Mouse (Mus musculus) hindbrain, embryonic 11.5 days (tissue): ENCODE data around the gene Hcls1. TPM values are rescaled to one million over a fixed set of nuclear protein-coding genes. Genes with fewer than 3 reads are reported as not detected.

ENCODE experiments used
- ATAC-seq: fragments of 200-750 bp; cut with Nextera tagmentation; 2 replicates; pipeline ENCODE4 v1.8.0; 2017; ENCODE audit warnings: mild to moderate bottlenecking, moderate TSS enrichment, moderate library complexity; ENCODE audit not compliant: low FRiP score
- DNase-seq: peaks from one replicate; pipeline ENCODE4 v3.0.0-alpha.2; 2015; ENCODE audit warnings: low spot score
- H3K27ac ChIP-seq: fragments of 300-500 bp; sonication (generic); 2 replicates; pipeline ENCODE4 v1.5.1; 2014; ENCODE audit warnings: mild to moderate bottlenecking, low read depth, low read length
- H3K27me3 ChIP-seq: fragments of 300-500 bp; sonication (generic); 2 replicates; pipeline ENCODE4 v1.6.1; 2014; ENCODE audit warnings: mild to moderate bottlenecking, low read length, moderate library complexity, mixed read lengths; ENCODE audit not compliant: control insufficient read depth, insufficient read depth
- H3K36me3 ChIP-seq: fragments of 300-500 bp; sonication (generic); 2 replicates; pipeline ENCODE4 v1.6.1; 2014; ENCODE audit warnings: mild to moderate bottlenecking, low read length, moderate library complexity, mixed read lengths; ENCODE audit not compliant: control insufficient read depth, insufficient read depth
- H3K4me1 ChIP-seq: fragments of 300-500 bp; sonication (generic); replicated peaks from 2 replicates; pipeline ENCODE4 v1.6.1; 2014; ENCODE audit warnings: low read length, mixed read lengths; ENCODE audit not compliant: control insufficient read depth, insufficient read depth
- H3K4me2 ChIP-seq: fragments of 300-500 bp; sonication (generic); replicated peaks from 2 replicates; pipeline ENCODE4 v1.6.1; 2014; ENCODE audit warnings: mild to moderate bottlenecking, low read depth, low read length
- H3K4me3 ChIP-seq: fragments of 300-500 bp; sonication (generic); 2 replicates; pipeline ENCODE4 v1.5.1; 2014; ENCODE audit warnings: low read depth, low read length
- H3K9ac ChIP-seq: fragments of 300-500 bp; sonication (generic); 2 replicates; pipeline ENCODE4 v1.6.1; 2014; ENCODE audit warnings: low read depth, low read length
- H3K9me3 ChIP-seq: fragments of 300-500 bp; sonication (generic); 2 replicates; pipeline ENCODE4 v1.6.1; 2016; ENCODE audit warnings: low read length; ENCODE audit not compliant: control insufficient read depth
- WGBS: fragments of 180-500 bp; shearing (Covaris S2); extraction: QIAGEN DNeasy Blood & Tissue Kit; methylation state at CpG from one replicate; pipeline ENCODE4 v1.1.7; 2014; 5-methylcytosine and 5-hydroxymethylcytosine counted together
- polyA plus RNA-seq: library from polyadenylated mRNA; unstranded; fragments of >200 nt; fragmentation: Nextera tagmentation; extraction: Ambion mirVana; gene quantifications from 2 replicates; pipeline ENCODE4 v1.2.1, GENCODE M21; 2014

Hcls1 gene
- polyA plus RNA-seq, 1 experiment from 2014 or later, result 0.79 TPM

DNA sequence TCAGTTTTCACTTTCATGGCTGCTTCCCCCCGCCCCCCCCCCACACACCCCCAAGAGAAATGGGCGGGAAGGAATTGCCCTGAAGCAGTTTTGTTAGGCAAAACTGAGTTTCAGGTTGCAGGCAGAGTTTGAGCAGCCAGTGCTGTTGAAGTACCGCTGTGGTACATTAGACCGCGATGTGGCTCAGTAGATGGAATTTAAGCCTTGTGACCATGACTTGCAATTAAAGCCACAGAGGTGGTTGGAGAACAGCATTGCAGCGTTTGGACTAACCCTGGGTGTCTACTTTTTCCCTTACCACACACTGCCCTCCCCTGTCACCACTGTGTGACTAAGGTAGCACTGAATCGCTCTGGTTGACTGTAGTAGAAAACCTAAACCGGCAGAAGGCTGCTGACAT, 54.7 kb downstream of the Hcls1 start:
- DNase-seq, result no peak
- no peaks in the 10 kb centered on the region for H3K4me1 ChIP-seq
- 76% methylated on average over 8 of the region's 8 CpGs for WGBS

DNA sequence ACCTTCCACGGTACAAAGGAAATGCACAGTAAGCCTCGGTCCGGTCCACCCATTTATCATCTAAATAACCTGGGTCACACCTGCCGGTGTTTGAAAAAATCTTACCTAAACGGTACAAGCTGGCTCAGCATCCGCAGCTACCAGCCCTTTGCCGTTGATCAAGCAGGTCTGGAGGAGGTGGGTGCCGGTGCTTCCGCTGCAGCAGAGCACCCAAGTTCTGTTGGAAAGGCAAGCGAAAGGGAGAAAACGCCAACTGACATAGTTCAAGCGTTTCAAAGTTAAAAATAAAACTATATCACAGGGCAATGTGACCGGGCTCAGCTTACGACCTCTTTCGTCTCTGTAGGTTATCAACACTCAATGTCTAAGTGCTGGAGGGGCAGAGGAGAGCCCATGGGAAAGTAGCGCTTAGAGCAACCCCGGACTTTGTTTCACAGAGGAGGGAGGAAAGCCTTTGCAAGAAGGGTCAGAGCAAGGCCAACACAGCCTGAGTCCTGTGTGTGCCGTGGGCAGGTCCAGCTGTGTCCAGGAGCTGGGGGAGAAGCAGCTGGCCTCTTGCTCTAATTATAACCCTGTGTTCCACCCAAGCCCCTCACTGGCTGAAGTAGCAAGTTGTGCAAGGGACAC, 55.3 kb downstream of the Hcls1 start, which contains the start of gene Fbxo40:
Gene Fbxo40 (minus strand): TSS at position 469 of the 627 bp plus-strand sequence.
- Histone ChIP-seq H3K9me3 (no peaks in the 10 kb centered on the region), H3K36me3 (no peaks in the 10 kb centered on the region), H3K4me1 (no peaks in the 10 kb centered on the region), H3K27me3 (no peaks in the 10 kb centered on the region), H3K4me2 (no peak within 1 kb of the TSS), H3K27ac (no peak within 1 kb of the TSS), H3K4me3 (no peak within 1 kb of the TSS), H3K9ac (no peak within 1 kb of the TSS)
- WGBS, result 77% methylated on average over 18 of the region's 18 CpGs
- DNase-seq (no peak), ATAC-seq (no peak)

More for the DNA sequence above, 54.7 kb downstream of the Hcls1 start:
- no peak overlapping the region for H3K27ac ChIP-seq
- H3K27me3 ChIP-seq, result no peaks in the 10 kb centered on the region
- H3K4me3 ChIP-seq, result no peak overlapping the region
- ATAC-seq, result no peak
- H3K36me3 ChIP-seq, result no peaks in the 10 kb centered on the region
- no peak overlapping the region for H3K4me2 ChIP-seq
- H3K9me3 ChIP-seq, result no peaks in the 10 kb centered on the region
- no peak overlapping the region for H3K9ac ChIP-seq

DNA sequence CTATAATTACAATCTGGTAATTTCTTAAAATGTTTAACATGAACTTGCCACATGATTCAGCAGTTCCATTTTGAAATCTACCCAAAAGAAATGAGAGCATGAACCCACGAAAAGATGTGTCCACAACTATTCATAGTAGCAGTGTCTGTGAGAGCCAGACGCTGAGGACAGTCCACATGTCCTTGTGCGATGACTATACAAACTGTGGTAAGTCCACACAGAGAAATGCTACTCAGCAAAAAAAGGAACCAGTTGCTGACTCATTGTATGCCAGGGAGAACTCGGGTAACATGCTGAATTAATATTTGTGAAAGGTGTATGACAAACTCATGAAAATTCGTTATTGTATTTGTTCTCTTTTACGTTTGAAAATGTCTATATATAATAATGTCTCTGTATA, 62.9 kb downstream of the Hcls1 start:
- ATAC-seq (no peak), DNase-seq (no peak)
- Histone ChIP-seq H3K4me1 (no peaks in the 10 kb centered on the region), H3K27me3 (no peaks in the 10 kb centered on the region), H3K27ac (no peak overlapping the region), H3K4me3 (no peak overlapping the region), H3K9me3 (no peaks in the 10 kb centered on the region), H3K9ac (no peak overlapping the region), H3K36me3 (no peaks in the 10 kb centered on the region), H3K4me2 (no peak overlapping the region)
- 84% methylated on average over 6 of the region's 6 CpGs for WGBS

DNA sequence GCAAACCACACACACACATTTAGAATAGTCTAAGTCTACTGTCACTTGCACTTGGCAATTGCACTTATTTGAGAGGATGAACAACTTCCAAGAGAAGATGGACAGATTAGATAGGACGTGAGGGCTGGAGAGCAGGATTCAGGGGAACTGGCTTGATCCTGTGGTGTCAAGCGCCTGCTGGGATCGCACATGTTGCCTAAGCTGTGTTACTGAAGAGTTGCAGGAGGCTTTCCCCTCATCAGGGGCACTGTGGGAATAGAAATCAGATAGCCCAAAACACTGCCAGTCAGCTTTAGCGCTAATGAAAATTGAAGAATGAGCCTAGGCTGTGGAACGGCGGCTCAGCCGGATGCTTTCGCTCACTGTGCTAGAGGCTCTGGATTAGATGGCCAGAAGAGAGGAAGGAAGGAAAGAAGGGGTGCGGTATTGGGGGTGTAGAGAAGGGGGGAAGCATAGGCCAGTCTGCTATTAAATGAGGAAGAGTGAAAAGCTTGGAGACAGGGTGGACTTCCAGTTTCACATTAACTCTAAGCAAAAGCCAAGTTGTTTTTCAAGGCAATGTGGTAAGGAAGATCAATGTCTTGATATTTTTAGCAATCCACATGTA, 64.7 kb downstream of the Hcls1 start:
- DNase-seq (no peak), ATAC-seq (no peak)
- H3K9me3 ChIP-seq, result no peaks in the 10 kb centered on the region
- H3K9ac ChIP-seq, result no peak overlapping the region
- H3K27me3 ChIP-seq, result no peaks in the 10 kb centered on the region
- H3K4me2 ChIP-seq, result no peak overlapping the region
- no peak overlapping the region for H3K4me3 ChIP-seq
- no peaks in the 10 kb centered on the region for H3K36me3 ChIP-seq
- no peak overlapping the region for H3K27ac ChIP-seq
- WGBS, result 74% methylated on average over 9 of the region's 9 CpGs
- no peaks in the 10 kb centered on the region for H3K4me1 ChIP-seq

DNA sequence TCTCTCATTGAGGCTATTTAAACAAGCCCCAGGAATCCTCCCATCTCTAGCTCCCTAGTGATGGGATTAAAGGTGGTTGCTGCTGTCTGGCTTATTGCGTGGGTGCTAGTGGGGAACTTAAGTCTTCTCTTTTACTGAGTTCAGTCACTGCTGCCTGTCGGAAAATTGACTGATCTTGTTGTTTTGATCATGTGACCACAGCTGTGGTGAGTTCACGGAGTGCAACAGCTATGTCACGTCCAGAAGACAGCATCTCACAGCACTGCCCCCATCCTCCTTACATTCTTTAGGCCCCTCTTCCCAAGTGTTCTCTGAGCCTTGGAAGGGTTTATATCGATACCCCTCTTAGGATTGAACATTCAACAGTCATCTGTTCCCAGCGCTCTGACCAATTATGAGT, 74.5 kb downstream of the Hcls1 start:
- Histone ChIP-seq H3K9ac (no peak overlapping the region), H3K27me3 (no peaks in the 10 kb centered on the region), H3K4me3 (no peak overlapping the region), H3K36me3 (no peaks in the 10 kb centered on the region), H3K4me1 (no peaks in the 10 kb centered on the region), H3K27ac (no peak overlapping the region), H3K4me2 (no peak overlapping the region), H3K9me3 (no peaks in the 10 kb centered on the region)
- DNase-seq (no peak), ATAC-seq (no peak)
- 65% methylated on average over 6 of the region's 6 CpGs for WGBS

DNA sequence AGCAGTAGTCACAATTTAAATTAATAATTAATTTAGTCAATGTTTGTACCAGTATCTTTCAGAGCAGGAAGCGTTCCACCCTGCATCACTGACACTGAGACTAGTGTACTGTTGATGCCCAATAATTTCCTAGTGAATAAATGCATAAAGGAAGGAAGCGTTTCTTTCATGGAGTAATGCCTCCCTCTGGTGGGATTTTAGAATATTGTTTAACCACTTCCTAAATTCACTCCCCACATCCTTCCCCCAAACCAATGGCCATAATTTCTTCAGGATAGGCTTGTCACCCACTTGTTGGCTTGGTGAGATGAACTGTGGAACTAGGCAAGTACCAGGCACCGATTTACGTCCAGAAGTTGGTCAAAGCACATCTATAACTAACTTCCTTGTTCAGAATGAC, 75.6 kb downstream of the Hcls1 start:
- no peak overlapping the region for H3K4me2 ChIP-seq
- no peaks in the 10 kb centered on the region for H3K4me1 ChIP-seq
- H3K9me3 ChIP-seq, result no peaks in the 10 kb centered on the region
- peak; percentile 69 for DNase-seq
- no peak overlapping the region for H3K9ac ChIP-seq
- 70% methylated on average over 4 of the region's 4 CpGs for WGBS
- H3K4me3 ChIP-seq, result no peak overlapping the region
- no peaks in the 10 kb centered on the region for H3K27me3 ChIP-seq
- no peak overlapping the region for H3K27ac ChIP-seq
- no peaks in the 10 kb centered on the region for H3K36me3 ChIP-seq
- ATAC-seq, result peak; percentile 50; the same call in 1 of the 2 replicates

DNA sequence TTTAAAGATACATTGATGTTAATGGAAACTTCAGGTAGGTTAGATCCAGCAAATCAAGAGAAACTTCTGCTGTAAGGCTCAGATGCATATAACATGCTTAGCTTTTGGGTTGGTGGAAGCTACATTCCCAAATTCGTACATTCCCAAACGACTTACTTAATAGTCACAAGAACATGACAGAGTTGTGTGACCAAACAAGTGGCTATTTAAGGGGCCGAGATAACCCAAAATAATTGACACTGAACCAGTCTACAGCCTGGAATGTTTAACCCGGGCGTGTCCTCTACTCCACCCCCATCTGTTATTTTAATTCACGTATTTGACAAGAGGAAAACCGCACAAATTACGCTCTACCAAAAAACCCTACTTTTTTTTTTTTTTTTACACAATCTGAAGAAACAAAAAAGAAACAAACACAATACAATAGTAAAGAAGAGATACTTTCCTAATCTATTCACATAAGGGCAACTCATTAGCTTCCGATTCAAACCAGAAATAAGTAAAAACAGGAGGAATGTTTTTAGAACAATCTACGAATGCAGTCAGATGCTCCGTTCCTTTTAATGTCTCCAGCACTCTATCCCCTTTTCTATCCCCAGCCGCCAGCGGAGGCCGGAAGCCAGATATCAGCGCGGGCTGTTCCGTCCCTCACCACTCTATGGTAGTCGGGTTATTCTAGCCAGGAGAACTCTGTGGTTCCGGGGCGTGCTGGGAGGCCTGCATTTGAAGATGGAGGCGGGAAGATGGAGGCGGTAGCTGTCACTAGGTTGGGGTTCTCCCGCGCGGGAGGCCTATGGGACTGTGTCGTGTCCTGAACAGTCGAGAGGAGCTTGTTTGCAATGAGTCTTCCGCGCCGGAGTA, 76.5 kb downstream of the Hcls1 start, which contains the start of gene Polq:
Gene Polq (plus strand): TSS at position 726 of the 861 bp plus-strand sequence.
- Histone ChIP-seq H3K4me2 (peak within 1 kb of the TSS; percentile 67), H3K4me3 (peak within 1 kb of the TSS; percentile 56), H3K4me1 (no peaks in the 10 kb centered on the region), H3K9ac (peak within 1 kb of the TSS; percentile 61), H3K9me3 (no peaks in the 10 kb centered on the region), H3K27ac (no peak within 1 kb of the TSS), H3K36me3 (no peaks in the 10 kb centered on the region), H3K27me3 (no peaks in the 10 kb centered on the region)
- DNase-seq, result peak; percentile 93
- 7% methylated on average over 30 of the region's 30 CpGs for WGBS
- ATAC-seq, result peak; percentile 98

DNA sequence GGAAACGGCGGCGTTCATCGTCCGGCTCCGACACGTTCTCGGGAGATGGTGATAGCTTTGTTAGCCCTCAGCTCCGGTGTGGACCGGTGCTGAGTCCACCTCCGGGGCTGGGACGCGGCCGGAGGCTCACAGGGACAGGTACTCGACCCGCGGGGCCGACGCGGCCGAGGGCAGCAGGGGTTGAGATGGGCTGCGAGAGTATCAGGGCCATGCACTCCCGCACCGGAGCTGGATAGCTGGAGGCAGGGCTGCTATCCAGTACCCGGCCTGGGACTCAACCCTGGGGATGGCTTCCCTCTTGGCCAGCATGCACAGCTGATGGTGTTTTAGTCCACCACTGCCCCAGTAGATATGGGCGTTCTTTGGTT, 77.1 kb downstream of the Hcls1 start:
- Histone ChIP-seq H3K4me1 (no peaks in the 10 kb centered on the region), H3K27ac (no peak overlapping the region), H3K4me3 (peak overlapping the region; percentile 56), H3K4me2 (peak overlapping the region; percentile 67), H3K36me3 (no peaks in the 10 kb centered on the region), H3K27me3 (no peaks in the 10 kb centered on the region), H3K9me3 (no peaks in the 10 kb centered on the region), H3K9ac (peak overlapping the region; percentile 61)
- WGBS, result under 1% methylated on average over 26 of the region's 26 CpGs
- ATAC-seq, result peak; percentile 67
- DNase-seq, result no peak
